Mouse (Mus musculus): Measurements from ENCODE around the gene Slc36a3.
A peak's percentile ranks its signal among the peaks of the same experiment; 100 is the strongest.
"Not testable (repeated sequence)": the region's sequence is repeated elsewhere in the genome, so short reads cannot be mapped to it uniquely, and the experiment has no call there.

Slc36a3 gene

GRCm38 (mm10) chr11:55144011-55144410, 7.5 kb downstream of the Slc36a3 start:
- DNase-seq (ENCODE audit: low spot score), result no peak

- no peak for DNase-seq (ENCODE audit: low spot score)
Observed at GRCm38 (mm10) chr11:55141502-55141901, 10.0 kb downstream of the Slc36a3 start.

GRCm38 (mm10) chr11:55137646-55138045, 13.9 kb downstream of the Slc36a3 start:
- no peak for DNase-seq (ENCODE audit: low spot score)

DNA sequence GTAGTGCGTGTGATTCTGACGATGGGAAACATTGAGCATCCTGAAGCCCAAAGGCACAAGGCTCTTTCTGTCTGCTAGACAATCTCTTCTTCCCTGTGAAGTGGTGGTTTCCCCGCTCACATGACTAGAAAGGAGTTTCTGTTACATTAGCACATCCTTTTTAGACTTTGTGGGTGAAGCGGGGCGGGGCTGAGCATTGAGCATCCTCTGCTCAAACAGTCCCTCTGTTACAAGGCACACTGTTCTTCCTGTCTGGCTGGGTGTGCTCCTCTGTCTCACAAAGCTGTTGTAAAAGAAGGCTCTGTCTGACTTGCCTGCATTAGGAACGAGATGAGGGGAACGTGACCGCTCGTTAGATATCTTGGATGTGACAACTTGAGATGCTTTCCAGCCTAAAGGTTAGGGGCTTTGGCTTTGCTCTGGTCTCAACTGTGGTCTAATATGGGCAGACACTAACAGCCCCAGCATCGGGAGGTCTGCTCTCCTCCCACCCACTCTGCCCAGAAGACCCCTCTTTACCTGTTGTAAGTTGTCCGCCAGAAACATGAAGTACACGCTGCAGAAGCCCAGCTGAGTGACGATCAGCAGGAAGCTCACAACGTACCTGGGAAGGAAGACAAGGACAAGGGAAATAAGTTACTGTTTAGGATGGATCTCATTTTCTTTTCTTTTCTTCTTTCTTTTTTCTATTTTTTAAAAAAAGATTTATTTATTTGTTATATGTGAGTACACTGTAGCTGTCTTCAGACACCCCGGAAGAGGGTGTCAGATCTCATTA, 14.5 kb downstream of the Slc36a3 start:
- DNase-seq (ENCODE audit: low spot score), result no peak

- DNase-seq (ENCODE audit: low spot score), result no peak
Observed at GRCm38 (mm10) chr11:55134871-55135270, 16.6 kb downstream of the Slc36a3 start.

- DNase-seq (ENCODE audit: low spot score), result no peak
Observed at GRCm38 (mm10) chr11:55134407-55134806, 17.1 kb downstream of the Slc36a3 start.

GRCm38 (mm10) chr11:55133204-55133603, 18.3 kb downstream of the Slc36a3 start:
- no peak for DNase-seq (ENCODE audit: low spot score)

GRCm38 (mm10) chr11:55131946-55132345, 19.6 kb downstream of the Slc36a3 start:
- DNase-seq (ENCODE audit: low spot score), result no peak

GRCm38 (mm10) chr11:55131077-55131742, 20.3 kb downstream of the Slc36a3 start:
- no peak for DNase-seq (ENCODE audit: low spot score)

DNA sequence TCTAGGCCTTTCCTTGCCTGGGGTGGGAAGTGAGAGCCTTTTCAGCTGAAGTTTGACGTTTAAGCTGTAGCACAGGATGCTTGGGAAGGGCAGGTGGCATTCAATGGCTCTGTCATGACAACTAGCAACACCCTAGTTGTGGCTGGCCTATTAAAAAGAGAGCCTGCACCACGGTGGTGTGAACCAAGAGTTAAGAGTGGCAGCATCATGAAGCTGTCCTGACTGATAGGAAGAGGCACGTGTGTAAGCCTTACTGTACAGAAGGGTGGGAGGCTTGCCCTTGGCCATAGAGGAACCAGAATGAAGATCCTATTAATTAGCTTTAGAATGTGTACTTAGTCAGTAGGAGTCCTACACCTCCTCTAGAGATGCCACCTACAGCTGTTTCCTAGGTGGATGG, 23.1 kb downstream of the Slc36a3 start:
- DNase-seq (ENCODE audit: low spot score), result no peak

DNA sequence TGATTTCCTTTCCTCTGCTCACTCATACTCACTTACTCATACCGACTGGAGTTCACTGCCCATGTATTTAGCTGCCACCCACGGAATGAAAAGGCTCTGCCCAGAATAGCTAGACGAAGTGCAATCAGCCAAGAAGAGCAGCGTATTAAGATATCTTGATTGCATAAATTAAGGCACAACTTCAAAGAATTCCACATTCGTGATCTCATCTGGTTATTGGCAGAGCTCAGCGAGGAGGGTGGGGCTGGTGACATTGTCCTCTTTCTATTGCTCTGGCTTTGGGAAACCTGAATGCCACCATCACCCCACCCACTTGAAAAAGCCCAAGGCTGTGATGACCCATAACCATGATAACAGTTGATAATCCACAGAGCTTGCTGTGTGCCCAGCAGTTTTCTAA, 23.6 kb downstream of the Slc36a3 start:
- no peak for DNase-seq (ENCODE audit: low spot score)

- DNase-seq (ENCODE audit: low spot score), result no peak
Observed at GRCm38 (mm10) chr11:55126663-55127062, 24.8 kb downstream of the Slc36a3 start.

GRCm38 (mm10) chr11:55121430-55121829, 30.1 kb downstream of the Slc36a3 start:
- DNase-seq (ENCODE audit: low spot score), result no peak

DNA sequence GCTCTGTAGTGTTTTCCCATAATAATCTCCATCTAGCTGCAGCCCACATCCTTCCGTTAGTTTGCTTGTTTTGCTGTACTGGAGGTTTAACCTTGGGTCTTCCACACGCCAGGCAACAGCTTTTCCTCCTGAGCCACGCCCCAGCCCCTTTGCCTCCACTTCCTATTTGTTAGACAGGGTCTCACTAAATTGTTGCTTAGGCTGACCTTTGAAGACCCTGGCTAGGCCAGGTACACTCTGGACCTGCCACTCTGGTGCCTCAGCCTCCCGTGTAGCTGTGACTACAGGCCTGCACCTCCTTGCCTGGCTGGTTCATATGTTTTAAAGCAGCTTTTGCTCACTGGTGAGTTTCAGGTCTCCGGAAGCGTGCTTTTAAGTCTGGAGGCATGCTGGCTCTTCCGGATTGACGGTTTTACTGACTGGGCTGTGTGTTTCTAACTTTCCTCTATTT, 30.7 kb downstream of the Slc36a3 start:
- no peak for DNase-seq (ENCODE audit: low spot score)

DNA sequence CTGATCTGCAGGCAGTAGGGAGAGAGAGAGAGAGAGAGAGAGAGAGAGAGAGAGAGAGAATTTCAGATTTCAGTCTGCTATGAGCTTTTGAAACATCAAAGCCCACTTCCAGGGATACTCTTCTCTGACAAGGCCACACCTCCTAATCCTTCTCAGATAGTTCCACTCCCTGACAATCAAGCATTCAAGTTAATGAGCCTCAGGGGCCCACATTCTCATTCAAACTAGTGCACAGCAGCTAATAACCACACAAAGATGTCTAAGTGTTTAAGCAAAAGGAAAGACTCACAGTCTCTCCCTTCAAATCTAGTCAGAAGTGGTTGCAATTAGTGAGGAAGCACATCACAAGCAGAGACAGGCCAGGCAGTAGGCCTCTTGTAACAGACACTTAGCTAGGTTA, 31.2 kb downstream of the Slc36a3 start:
- DNase-seq (ENCODE audit: low spot score), result no peak

DNA sequence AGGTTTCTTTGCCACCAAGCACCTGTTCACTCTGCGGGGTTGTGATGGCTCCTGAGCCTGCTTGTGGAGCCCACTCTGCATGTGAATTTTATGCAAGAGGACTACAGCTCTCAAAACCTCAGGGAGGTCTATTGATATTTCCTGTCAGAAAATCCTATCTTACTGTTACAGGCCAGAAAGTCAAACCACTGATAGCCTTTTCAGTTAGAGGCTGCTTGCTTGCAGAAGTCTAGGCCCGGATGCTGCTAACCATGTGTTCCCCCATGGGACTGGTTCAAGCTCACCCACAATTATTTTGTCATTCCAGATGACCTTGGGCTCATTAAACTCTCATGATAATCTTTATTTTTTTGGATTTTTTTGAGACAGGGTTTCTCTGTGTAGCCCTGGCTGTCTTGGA, 34.5 kb downstream of the Slc36a3 start:
- DNase-seq (ENCODE audit: low spot score), result no peak

GRCm38 (mm10) chr11:55116004-55116403, 35.5 kb downstream of the Slc36a3 start:
- no peak for DNase-seq (ENCODE audit: low spot score)

DNA sequence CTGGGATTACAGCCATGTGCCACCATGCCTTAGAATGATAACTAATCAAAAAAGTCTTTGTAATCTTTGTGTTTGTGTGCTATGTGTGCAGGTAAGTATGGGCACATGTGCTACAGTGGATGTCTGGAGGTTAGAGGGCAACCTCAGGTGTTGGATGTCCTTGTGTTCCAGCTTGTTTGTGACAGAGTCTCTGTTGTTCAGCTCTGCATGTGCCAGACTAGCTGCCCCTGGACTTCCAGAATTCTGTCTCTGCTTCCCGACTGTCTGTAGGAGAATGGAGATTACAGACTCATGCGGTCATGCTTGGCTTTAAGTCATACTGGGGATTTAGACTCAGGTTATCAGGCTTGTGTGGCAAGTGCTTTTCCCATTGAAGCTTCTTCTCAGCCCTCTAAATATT, 37.2 kb downstream of the Slc36a3 start:
- DNase-seq (ENCODE audit: low spot score), result no peak

DNA sequence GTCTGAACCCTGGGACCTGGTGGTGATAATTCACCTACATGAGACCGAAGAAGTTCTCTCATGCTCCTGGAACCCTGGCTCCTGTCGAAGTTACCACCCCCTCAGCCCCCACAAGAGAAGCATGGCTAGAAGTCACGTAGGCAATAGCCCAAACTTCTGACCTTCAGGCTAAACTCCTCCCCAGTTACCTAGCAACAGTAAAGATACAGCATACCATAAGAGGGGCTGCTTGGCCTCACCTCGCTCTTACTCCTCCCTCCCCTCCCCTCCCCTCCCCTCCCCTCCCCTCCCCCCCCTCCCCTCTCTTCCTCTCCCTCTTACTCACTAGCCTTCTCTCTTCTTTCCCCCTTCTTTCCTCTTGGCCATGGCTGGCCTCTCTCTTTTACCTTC, 37.7 kb downstream of the Slc36a3 start:
- DNase-seq (ENCODE audit: low spot score), result not testable (repeated sequence)

DNA sequence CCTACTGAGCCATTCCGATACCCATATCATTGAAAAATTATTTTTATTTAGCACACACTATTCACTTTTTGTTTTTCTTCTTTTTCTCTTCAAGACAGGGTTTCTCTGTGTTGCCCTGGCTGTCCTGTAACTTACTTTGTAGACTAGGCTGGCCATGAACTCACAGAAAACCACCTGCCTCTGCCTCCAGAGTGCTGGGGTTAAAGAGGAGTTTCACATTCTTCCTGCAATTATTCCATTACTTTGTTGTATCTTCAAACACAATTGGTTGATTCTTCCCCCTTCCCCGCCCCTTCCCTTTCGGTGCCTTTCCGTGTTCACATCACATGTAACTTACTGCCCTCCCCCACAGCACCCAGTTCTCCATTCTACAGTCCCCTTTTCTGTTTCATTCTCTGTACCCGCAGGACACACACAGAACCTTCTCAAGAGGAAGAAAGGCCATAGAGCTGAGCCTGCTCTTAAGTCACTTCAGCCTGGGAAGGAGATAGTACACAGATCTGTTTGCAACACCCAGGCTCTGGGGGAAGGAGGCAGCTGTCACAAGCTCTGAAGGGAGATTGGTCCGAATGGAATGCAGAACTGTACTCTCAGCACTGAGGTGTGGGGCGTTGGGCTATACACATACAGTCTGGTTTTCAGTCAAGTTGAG, 38.2 kb downstream of the Slc36a3 start:
- no peak for DNase-seq (ENCODE audit: low spot score)

DNA sequence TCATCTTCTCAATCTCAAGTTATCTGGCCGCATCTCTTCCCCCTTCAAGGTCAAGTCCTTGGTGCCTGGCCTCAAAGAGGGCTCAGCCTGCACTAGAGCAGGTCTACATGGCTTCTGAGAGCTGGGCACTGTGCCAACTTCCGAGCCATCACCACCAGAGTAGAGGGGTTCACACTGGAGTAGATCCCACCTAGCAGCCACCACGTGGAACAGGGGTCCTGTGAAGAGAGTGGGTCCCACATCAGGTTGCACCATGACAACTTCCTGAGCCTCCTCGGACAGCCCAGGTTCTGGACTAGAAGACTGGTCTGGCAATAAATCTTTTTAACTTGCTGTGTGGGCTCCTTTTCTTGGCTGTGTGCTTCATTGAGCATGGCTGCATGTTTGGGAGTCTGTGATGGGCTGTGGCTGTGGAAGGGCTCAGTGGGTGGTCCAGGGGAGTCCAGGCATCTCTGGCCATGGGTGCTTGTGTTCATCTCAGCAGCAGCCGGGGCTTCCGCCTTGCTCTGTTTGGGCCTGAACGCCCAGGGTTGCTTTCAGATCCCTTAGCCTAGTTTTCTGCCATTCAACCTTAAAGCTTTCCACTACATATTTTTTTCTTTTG, 40.8 kb downstream of the Slc36a3 start:
- DNase-seq (ENCODE audit: low spot score), result peak; percentile 32

GRCm38 (mm10) chr11:55109521-55110300, 41.8 kb downstream of the Slc36a3 start:
- DNase-seq (ENCODE audit: low spot score), result no peak
